Mouse (Mus musculus) right cerebral cortex, adult 18-20 months (tissue): ENCODE results near the gene Deaf1.

Source experiments
- DNase-seq: peaks from one replicate; pipeline ENCODE4 v3.0.0; 2022; ENCODE audit warnings: mixed read lengths

Deaf1 gene

GRCm38 (mm10) chr7:141294479-141294878 lies 33.0 kb downstream of the Deaf1 start:
- DNase-seq, result no peak

- DNase-seq, result no peak
Measured at GRCm38 (mm10) chr7:141293852-141294471, 33.5 kb downstream of the Deaf1 start.

GRCm38 (mm10) chr7:141292583-141293388 lies 34.7 kb downstream of the Deaf1 start:
- no peak for DNase-seq

GRCm38 (mm10) chr7:141291921-141292582 lies 35.4 kb downstream of the Deaf1 start, which contains the start of gene Drd4:
Gene Drd4 (plus strand): TSS chr7:141292006.
- DNase-seq, result peak; percentile 31

- no peak for DNase-seq
Measured at GRCm38 (mm10) chr7:141288042-141288441, 39.4 kb downstream of the Deaf1 start.

GRCm38 (mm10) chr7:141282756-141283155 lies 44.7 kb downstream of the Deaf1 start:
- no peak for DNase-seq

GRCm38 (mm10) chr7:141281442-141281841 lies 46.0 kb downstream of the Deaf1 start:
- no peak for DNase-seq

- DNase-seq, result no peak
Measured at GRCm38 (mm10) chr7:141278766-141279590, 48.5 kb downstream of the Deaf1 start, which contains the start of gene Sct. Gene Sct (minus strand): TSS chr7:141279133.

- no peak for DNase-seq
Measured at GRCm38 (mm10) chr7:141277701-141278678, 49.5 kb downstream of the Deaf1 start.

GRCm38 (mm10) chr7:141276546-141276945 lies 50.9 kb downstream of the Deaf1 start, which contains the start of gene Cdhr5:
Gene Cdhr5 (minus strand): TSS chr7:141276786.
- DNase-seq, result no peak

- no peak for DNase-seq
Measured at GRCm38 (mm10) chr7:141275356-141275755, 52.1 kb downstream of the Deaf1 start.

GRCm38 (mm10) chr7:141270631-141271030 lies 56.9 kb downstream of the Deaf1 start:
- no peak for DNase-seq

- DNase-seq, result no peak
Measured at GRCm38 (mm10) chr7:141269273-141269545, 58.3 kb downstream of the Deaf1 start.

GRCm38 (mm10) chr7:141268466-141269272 lies 58.8 kb downstream of the Deaf1 start:
- no peak for DNase-seq

GRCm38 (mm10) chr7:141265739-141266561 lies 61.5 kb downstream of the Deaf1 start, which contains the start of gene Irf7:
Gene Irf7 (minus strand): TSS chr7:141266481.
- DNase-seq, result no peak

- DNase-seq, result no peak
Measured at GRCm38 (mm10) chr7:141265411-141265738, 62.1 kb downstream of the Deaf1 start.

- no peak for DNase-seq
Measured at GRCm38 (mm10) chr7:141264761-141265410, 62.6 kb downstream of the Deaf1 start.

- no peak for DNase-seq
Measured at GRCm38 (mm10) chr7:141264041-141264700, 63.3 kb downstream of the Deaf1 start.

GRCm38 (mm10) chr7:141263640-141264039 lies 63.9 kb downstream of the Deaf1 start:
- DNase-seq, result no peak
